Mouse (Mus musculus) hindbrain, embryonic 16.5 days (tissue): ENCODE data around the gene Tpd52l1. TPM values are rescaled to one million over a fixed set of nuclear protein-coding genes. Genes with fewer than 3 reads are reported as not detected.
A peak's percentile ranks its signal among the peaks of the same experiment; 100 is the strongest.

Experiments
- ATAC-seq: fragments of 200-750 bp; cut with Nextera tagmentation; 2 replicates; pipeline ENCODE4 v1.8.0; 2017; ENCODE audit warnings: moderate TSS enrichment, moderate library complexity
- H3K27ac ChIP-seq: fragments of 300-500 bp; sonication (generic); 2 replicates; pipeline ENCODE4 v1.5.1; 2014; ENCODE audit warnings: low read depth, mild to moderate bottlenecking, control low read depth, low read length, moderate library complexity
- H3K27me3 ChIP-seq: fragments of 300-500 bp; sonication (generic); replicated peaks from 2 replicates; pipeline ENCODE4 v1.6.1; 2014; ENCODE audit warnings: low read length; ENCODE audit not compliant: control insufficient read depth, insufficient read depth
- H3K36me3 ChIP-seq: fragments of 300-500 bp; sonication (generic); 2 replicates; pipeline ENCODE4 v1.6.1; 2014; ENCODE audit warnings: mild to moderate bottlenecking, low read length, moderate library complexity, mixed read lengths; ENCODE audit not compliant: control insufficient read depth, insufficient read depth
- H3K4me1 ChIP-seq: fragments of 300-500 bp; sonication (generic); 2 replicates; pipeline ENCODE4 v1.6.1; 2014; ENCODE audit warnings: low read depth, low read length; ENCODE audit not compliant: control insufficient read depth, insufficient read depth
- H3K4me2 ChIP-seq: fragments of 300-500 bp; sonication (generic); 2 replicates; pipeline ENCODE4 v1.6.1; 2014; ENCODE audit warnings: mild to moderate bottlenecking, low read length, control low read depth, moderate library complexity
- H3K4me3 ChIP-seq: fragments of 300-500 bp; sonication (generic); 2 replicates; pipeline ENCODE4 v1.5.1; 2014; ENCODE audit warnings: mild to moderate bottlenecking, low read length, control low read depth, moderate library complexity
- H3K9ac ChIP-seq: fragments of 300-500 bp; sonication (generic); 2 replicates; pipeline ENCODE4 v1.6.1; 2014; ENCODE audit warnings: low read depth, mild to moderate bottlenecking, control low read depth, low read length, moderate library complexity
- H3K9me3 ChIP-seq: fragments of 300-500 bp; sonication (generic); 2 replicates; pipeline ENCODE4 v1.6.1; 2014; ENCODE audit warnings: mild to moderate bottlenecking, low read length, moderate library complexity; ENCODE audit not compliant: control insufficient read depth
- WGBS: fragments of 180-500 bp; shearing (Covaris S2); extraction: QIAGEN DNeasy Blood & Tissue Kit; methylation state at CpG from one replicate; pipeline ENCODE4 v1.1.7; 2014; 5-methylcytosine and 5-hydroxymethylcytosine counted together
- polyA plus RNA-seq: library from polyadenylated mRNA; unstranded; fragments of >200 nt; fragmentation: Nextera tagmentation; extraction: Ambion mirVana; gene quantifications from 2 replicates; pipeline ENCODE4 v1.2.1, GENCODE M21; 2015

Tpd52l1 gene
- polyA plus RNA-seq, 1 experiment from 2014 or later: 55.9 TPM

GRCm38 (mm10) chr10:31318491-31318890, 127.3 kb downstream of the Tpd52l1 start:
- 85% methylated on average over 5 of the region's 5 CpGs for WGBS
- Histone ChIP-seq H3K4me1 (peaks cover 7% of the 10 kb centered on the region), H3K36me3 (peaks cover 5% of the 10 kb centered on the region; the same call in 1 of the 2 replicates), H3K9ac (no peak overlapping the region), H3K4me2 (no peak overlapping the region), H3K4me3 (no peak overlapping the region), H3K27me3 (no peaks in the 10 kb centered on the region), H3K27ac (no peak overlapping the region), H3K9me3 (no peaks in the 10 kb centered on the region)
- no peak for ATAC-seq

- H3K27me3 ChIP-seq: no peaks in the 10 kb centered on the region
Measured at GRCm38 (mm10) chr10:31312865-31313848, 132.6 kb downstream of the Tpd52l1 start, which contains the start of gene Hddc2. Gene Hddc2, plus strand, starts transcription at chr10:31313383.

GRCm38 (mm10) chr10:31307024-31307598, 138.6 kb downstream of the Tpd52l1 start:
- no peak overlapping the region for H3K27ac ChIP-seq
- no peaks in the 10 kb centered on the region for H3K27me3 ChIP-seq
- H3K4me3 ChIP-seq: no peak overlapping the region
- H3K4me1 ChIP-seq: no peaks in the 10 kb centered on the region
- no peaks in the 10 kb centered on the region for H3K9me3 ChIP-seq
- H3K36me3 ChIP-seq: no peaks in the 10 kb centered on the region
- H3K9ac ChIP-seq: no peak overlapping the region
- 31% methylated on average over 1 of the region's 1 CpGs for WGBS
- no peak for ATAC-seq
- H3K4me2 ChIP-seq: no peak overlapping the region

More at GRCm38 (mm10) chr10:31312865-31313848, 132.6 kb downstream of the Tpd52l1 start, which contains the start of gene Hddc2:
- peaks cover 7% of the 10 kb centered on the region for H3K4me1 ChIP-seq
- 4% methylated on average over 34 of the region's 44 CpGs for WGBS
- H3K9ac ChIP-seq: peak within 1 kb of the TSS; percentile 85
- H3K4me2 ChIP-seq: peak within 1 kb of the TSS; percentile 82
- H3K27ac ChIP-seq: peak within 1 kb of the TSS; percentile 94
- H3K36me3 ChIP-seq: no peaks in the 10 kb centered on the region
- H3K9me3 ChIP-seq: no peaks in the 10 kb centered on the region
- peak; percentile 98 for ATAC-seq
- peak within 1 kb of the TSS; percentile 80 for H3K4me3 ChIP-seq

GRCm38 (mm10) chr10:31303446-31303845, 142.3 kb downstream of the Tpd52l1 start:
- Histone ChIP-seq H3K9ac (no peak overlapping the region), H3K36me3 (no peaks in the 10 kb centered on the region), H3K4me2 (no peak overlapping the region), H3K4me3 (no peak overlapping the region), H3K4me1 (no peaks in the 10 kb centered on the region), H3K27ac (no peak overlapping the region), H3K27me3 (no peaks in the 10 kb centered on the region), H3K9me3 (no peaks in the 10 kb centered on the region)
- WGBS: 94% methylated on average over 2 of the region's 2 CpGs
- ATAC-seq: no peak

- H3K27ac ChIP-seq: no peak overlapping the region
- H3K9ac ChIP-seq: no peak overlapping the region
- H3K9me3 ChIP-seq: no peaks in the 10 kb centered on the region
- H3K4me1 ChIP-seq: no peaks in the 10 kb centered on the region
- no peak overlapping the region for H3K4me2 ChIP-seq
- ATAC-seq: no peak
- no peaks in the 10 kb centered on the region for H3K27me3 ChIP-seq
- no peak overlapping the region for H3K4me3 ChIP-seq
- 100% methylated on average over 1 of the region's 1 CpGs for WGBS
- no peaks in the 10 kb centered on the region for H3K36me3 ChIP-seq
Measured at GRCm38 (mm10) chr10:31300292-31300691, 145.5 kb downstream of the Tpd52l1 start.

- Histone ChIP-seq H3K9ac (no peak overlapping the region), H3K4me1 (no peaks in the 10 kb centered on the region), H3K27ac (no peak overlapping the region), H3K4me3 (no peak overlapping the region), H3K9me3 (no peaks in the 10 kb centered on the region), H3K27me3 (no peaks in the 10 kb centered on the region), H3K36me3 (no peaks in the 10 kb centered on the region), H3K4me2 (no peak overlapping the region)
- peak; percentile 75 for ATAC-seq
- 41% methylated on average over 6 of the region's 6 CpGs for WGBS
Measured at GRCm38 (mm10) chr10:31298921-31299574, 146.7 kb downstream of the Tpd52l1 start.

GRCm38 (mm10) chr10:31298263-31298662, 147.5 kb downstream of the Tpd52l1 start:
- H3K27me3 ChIP-seq: no peaks in the 10 kb centered on the region
- WGBS: 56% methylated on average over 2 of the region's 2 CpGs
- H3K4me3 ChIP-seq: no peak overlapping the region
- no peak overlapping the region for H3K9ac ChIP-seq
- no peak for ATAC-seq
- H3K9me3 ChIP-seq: no peaks in the 10 kb centered on the region
- H3K36me3 ChIP-seq: no peaks in the 10 kb centered on the region
- H3K4me1 ChIP-seq: no peaks in the 10 kb centered on the region
- no peak overlapping the region for H3K27ac ChIP-seq
- H3K4me2 ChIP-seq: no peak overlapping the region

GRCm38 (mm10) chr10:31297106-31297505, 148.7 kb downstream of the Tpd52l1 start:
- no peak for ATAC-seq

GRCm38 (mm10) chr10:31296458-31296857, 149.3 kb downstream of the Tpd52l1 start:
- ATAC-seq: no peak
- no peak overlapping the region for H3K4me2 ChIP-seq
- no peak overlapping the region for H3K9ac ChIP-seq
- no peaks in the 10 kb centered on the region for H3K27me3 ChIP-seq
- WGBS: 47% methylated on average over 1 of the region's 1 CpGs
- H3K4me3 ChIP-seq: no peak overlapping the region
- H3K27ac ChIP-seq: no peak overlapping the region
- H3K36me3 ChIP-seq: no peaks in the 10 kb centered on the region
- no peaks in the 10 kb centered on the region for H3K9me3 ChIP-seq
- H3K4me1 ChIP-seq: no peaks in the 10 kb centered on the region

More at GRCm38 (mm10) chr10:31297106-31297505, 148.7 kb downstream of the Tpd52l1 start:
- H3K9me3 ChIP-seq: no peaks in the 10 kb centered on the region
- H3K27me3 ChIP-seq: no peaks in the 10 kb centered on the region
- H3K4me1 ChIP-seq: no peaks in the 10 kb centered on the region
- H3K4me3 ChIP-seq: no peak overlapping the region
- no peak overlapping the region for H3K27ac ChIP-seq
- WGBS: 76% methylated on average over 4 of the region's 4 CpGs
- H3K36me3 ChIP-seq: no peaks in the 10 kb centered on the region
- no peak overlapping the region for H3K4me2 ChIP-seq
- H3K9ac ChIP-seq: no peak overlapping the region
